Mouse (Mus musculus): ENCODE data around the gene Qtrt1. TPM values are rescaled to one million over a fixed set of nuclear protein-coding genes. Genes with fewer than 3 reads are reported as not detected.
A peak's percentile ranks its signal among the peaks of the same experiment; 100 is the strongest.

Gene Qtrt1
- polyA plus RNA-seq, 1 experiment from 2014 or later: 47.6 TPM

DNA sequence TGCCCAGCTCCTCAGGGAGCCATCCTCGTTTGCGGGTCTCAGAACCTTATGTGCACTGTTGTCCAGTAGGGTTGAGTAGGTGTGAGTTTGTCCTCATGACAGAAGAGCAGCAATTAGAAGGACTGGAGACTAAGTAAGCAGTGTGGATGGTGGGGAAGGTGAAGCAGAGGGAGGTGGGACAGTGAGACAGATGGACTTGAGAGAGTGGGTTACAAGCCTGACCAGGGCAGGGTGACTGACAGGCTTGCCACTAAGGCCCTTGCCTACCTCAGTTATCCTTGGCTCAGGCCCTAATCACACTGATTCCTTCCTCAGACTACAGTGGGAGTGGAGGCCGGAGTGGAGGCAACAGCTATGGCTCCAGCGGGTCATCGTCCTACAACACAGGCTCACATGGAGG, 7.9 kb upstream of the Qtrt1 start:
- Histone ChIP-seq H3K9ac (replicated peaks; ENCODE audit: low read length) (no peak overlapping the region), H3K9me3 (replicated peaks; ENCODE audit: control insufficient read depth, low read length) (no peaks in the 10 kb centered on the region), H3K4me2 (ENCODE audit: low read depth, low read length) (no peak overlapping the region), H3K36me3 (replicated peaks; ENCODE audit: control insufficient read depth, insufficient read depth, low read depth, low read length) (peaks cover 38% of the 10 kb centered on the region), H3K4me1 (ENCODE audit: control insufficient read depth, insufficient read depth, low read length) (no peaks in the 10 kb centered on the region), H3K4me3 (ENCODE audit: low read depth, low read length) (no peak overlapping the region), H3K27ac (replicated peaks; ENCODE audit: low read depth, low read length) (no peak overlapping the region), H3K27me3 (ENCODE audit: control insufficient read depth, insufficient read depth, low read length) (no peaks in the 10 kb centered on the region)
- DNase-seq (ENCODE audit: low spot score) (no peak), ATAC-seq (replicated peaks; ENCODE audit: insufficient number of reproducible peaks, low FRiP score, low TSS enrichment, low read depth) (no peak)
- WGBS: 95% methylated on average over 5 of the region's 5 CpGs

DNA sequence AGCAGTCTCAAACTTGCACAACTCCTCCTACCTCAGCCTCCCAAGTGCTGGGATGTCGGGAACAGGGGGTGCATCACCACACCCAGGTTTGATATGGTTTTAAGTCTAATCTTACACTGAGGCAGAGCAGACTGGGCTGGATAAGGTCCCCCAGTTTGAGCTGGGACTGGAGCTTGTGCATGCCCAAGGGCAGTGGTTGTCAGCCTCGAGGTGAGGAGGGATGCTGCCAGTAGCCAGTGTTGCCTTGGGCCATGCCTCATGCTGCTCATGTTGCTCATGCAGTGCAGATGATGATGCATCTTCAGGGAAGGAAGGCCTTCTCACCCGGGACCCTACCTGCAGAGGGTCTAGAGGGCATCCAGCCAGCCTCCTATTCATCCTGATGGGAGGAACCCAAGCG, 6.1 kb upstream of the Qtrt1 start:
- Histone ChIP-seq H3K9me3 (replicated peaks; ENCODE audit: control insufficient read depth, low read length) (no peaks in the 10 kb centered on the region), H3K27me3 (ENCODE audit: control insufficient read depth, insufficient read depth, low read length) (no peaks in the 10 kb centered on the region), H3K9ac (replicated peaks; ENCODE audit: low read length) (no peak overlapping the region), H3K27ac (replicated peaks; ENCODE audit: low read depth, low read length) (no peak overlapping the region), H3K4me1 (ENCODE audit: control insufficient read depth, insufficient read depth, low read length) (no peaks in the 10 kb centered on the region), H3K36me3 (replicated peaks; ENCODE audit: control insufficient read depth, insufficient read depth, low read depth, low read length) (peaks cover 29% of the 10 kb centered on the region), H3K4me3 (ENCODE audit: low read depth, low read length) (no peak overlapping the region), H3K4me2 (ENCODE audit: low read depth, low read length) (no peak overlapping the region)
- 74% methylated on average over 4 of the region's 4 CpGs for whole genome bisulfite sequencing
- DNase-seq (ENCODE audit: low spot score): no peak
- no peak for ATAC-seq (replicated peaks; ENCODE audit: insufficient number of reproducible peaks, low FRiP score, low TSS enrichment, low read depth)

- no peak overlapping the region for H3K9ac ChIP-seq (replicated peaks; ENCODE audit: low read length)
- 14% methylated on average over 4 of the region's 4 CpGs for WGBS
- no peaks in the 10 kb centered on the region for H3K27me3 ChIP-seq (ENCODE audit: control insufficient read depth, insufficient read depth, low read length)
- no peak overlapping the region for H3K27ac ChIP-seq (replicated peaks; ENCODE audit: low read depth, low read length)
- no peak overlapping the region for H3K4me3 ChIP-seq (ENCODE audit: low read depth, low read length)
- no peak overlapping the region for H3K4me2 ChIP-seq (ENCODE audit: low read depth, low read length)
- H3K4me1 ChIP-seq (ENCODE audit: control insufficient read depth, insufficient read depth, low read length): no peaks in the 10 kb centered on the region
- DNase-seq (ENCODE audit: low spot score) (peak; percentile 47), ATAC-seq (replicated peaks; ENCODE audit: insufficient number of reproducible peaks, low FRiP score, low TSS enrichment, low read depth) (no peak)
- H3K9me3 ChIP-seq (replicated peaks; ENCODE audit: control insufficient read depth, low read length): no peaks in the 10 kb centered on the region
- H3K36me3 ChIP-seq (replicated peaks; ENCODE audit: control insufficient read depth, insufficient read depth, low read depth, low read length): peaks cover 20% of the 10 kb centered on the region
Observed at GRCm38 (mm10) chr9:21407951-21408350, 3.7 kb upstream of the Qtrt1 start.

- Histone ChIP-seq H3K36me3 (replicated peaks; ENCODE audit: control insufficient read depth, insufficient read depth, low read depth, low read length) (peaks cover 18% of the 10 kb centered on the region), H3K9me3 (replicated peaks; ENCODE audit: control insufficient read depth, low read length) (no peaks in the 10 kb centered on the region), H3K9ac (replicated peaks; ENCODE audit: low read length) (no peak overlapping the region), H3K4me3 (ENCODE audit: low read depth, low read length) (no peak overlapping the region), H3K4me2 (ENCODE audit: low read depth, low read length) (no peak overlapping the region), H3K27ac (replicated peaks; ENCODE audit: low read depth, low read length) (no peak overlapping the region), H3K27me3 (ENCODE audit: control insufficient read depth, insufficient read depth, low read length) (no peaks in the 10 kb centered on the region), H3K4me1 (ENCODE audit: control insufficient read depth, insufficient read depth, low read length) (no peaks in the 10 kb centered on the region)
- no peak for DNase-seq (ENCODE audit: low spot score)
- WGBS: 78% methylated on average over 7 of the region's 7 CpGs
- no peak for ATAC-seq (replicated peaks; ENCODE audit: insufficient number of reproducible peaks, low FRiP score, low TSS enrichment, low read depth)
Observed at GRCm38 (mm10) chr9:21408624-21409023, 3.0 kb upstream of the Qtrt1 start.

GRCm38 (mm10) chr9:21409592-21410317, 1.9 kb upstream of the Qtrt1 start:
- H3K36me3 ChIP-seq (replicated peaks; ENCODE audit: control insufficient read depth, insufficient read depth, low read depth, low read length): peaks cover 13% of the 10 kb centered on the region
- H3K9ac ChIP-seq (replicated peaks; ENCODE audit: low read length): no peak overlapping the region
- no peaks in the 10 kb centered on the region for H3K9me3 ChIP-seq (replicated peaks; ENCODE audit: control insufficient read depth, low read length)
- WGBS: 36% methylated on average over 9 of the region's 9 CpGs
- no peaks in the 10 kb centered on the region for H3K27me3 ChIP-seq (ENCODE audit: control insufficient read depth, insufficient read depth, low read length)
- no peak overlapping the region for H3K4me2 ChIP-seq (ENCODE audit: low read depth, low read length)
- no peak overlapping the region for H3K4me3 ChIP-seq (ENCODE audit: low read depth, low read length)
- ATAC-seq (replicated peaks; ENCODE audit: insufficient number of reproducible peaks, low FRiP score, low TSS enrichment, low read depth): no peak
- peak; percentile 83 for DNase-seq (ENCODE audit: low spot score)
- no peak overlapping the region for H3K27ac ChIP-seq (replicated peaks; ENCODE audit: low read depth, low read length)
- no peaks in the 10 kb centered on the region for H3K4me1 ChIP-seq (ENCODE audit: control insufficient read depth, insufficient read depth, low read length)

DNA sequence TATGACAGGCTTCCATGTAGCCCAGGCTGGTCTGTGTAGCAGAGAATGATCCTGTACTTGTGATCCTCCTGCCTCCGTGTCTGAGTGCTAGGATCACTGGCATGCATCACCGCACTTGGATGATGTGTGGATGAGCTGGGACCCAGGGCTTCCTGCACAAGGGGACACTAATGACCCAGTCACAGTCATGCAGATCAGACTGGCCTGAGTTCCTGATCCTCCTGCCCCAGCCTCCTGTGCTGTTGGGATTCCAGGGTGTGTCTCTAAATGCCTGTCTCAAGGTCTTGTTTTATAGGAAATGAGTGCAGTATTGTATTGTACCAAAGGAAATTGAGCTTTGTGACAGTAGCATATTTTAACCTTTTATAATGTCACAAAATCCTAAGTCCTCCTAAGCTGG, 6.2 kb downstream of the Qtrt1 start:
- H3K4me2 ChIP-seq (ENCODE audit: low read depth, low read length): no peak overlapping the region
- WGBS: 93% methylated on average over 2 of the region's 2 CpGs

DNA sequence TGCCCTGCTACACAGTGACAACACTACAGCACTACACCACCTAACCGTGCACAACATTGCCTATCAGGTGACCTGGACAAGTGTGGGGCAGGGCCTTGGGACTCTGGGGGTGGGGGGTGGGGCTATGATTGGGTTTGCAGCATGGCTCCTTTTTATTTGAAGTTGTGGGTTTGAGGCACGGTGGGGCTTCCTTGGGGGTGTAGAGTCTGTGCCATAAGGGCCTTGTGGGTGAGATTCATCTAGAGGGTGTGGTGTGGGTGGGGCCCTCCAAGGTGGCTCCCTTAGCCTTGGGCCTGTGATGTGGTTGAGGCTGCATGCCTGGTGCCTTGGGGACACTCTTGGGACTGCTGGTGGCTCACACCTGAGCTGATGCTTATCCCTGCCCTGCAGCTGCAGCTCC, 8.0 kb downstream of the Qtrt1 start:
- peaks cover 4% of the 10 kb centered on the region; the same call in 1 of the 2 replicates for H3K36me3 ChIP-seq (replicated peaks; ENCODE audit: control insufficient read depth, insufficient read depth, low read depth, low read length)
- no peak overlapping the region for H3K27ac ChIP-seq (replicated peaks; ENCODE audit: low read depth, low read length)
- H3K27me3 ChIP-seq (ENCODE audit: control insufficient read depth, insufficient read depth, low read length): no peaks in the 10 kb centered on the region
- no peak overlapping the region for H3K9ac ChIP-seq (replicated peaks; ENCODE audit: low read length)
- H3K4me1 ChIP-seq (ENCODE audit: control insufficient read depth, insufficient read depth, low read length): no peaks in the 10 kb centered on the region
- H3K4me2 ChIP-seq (ENCODE audit: low read depth, low read length): no peak overlapping the region
- ATAC-seq (replicated peaks; ENCODE audit: insufficient number of reproducible peaks, low FRiP score, low TSS enrichment, low read depth): no peak
- no peaks in the 10 kb centered on the region for H3K9me3 ChIP-seq (replicated peaks; ENCODE audit: control insufficient read depth, low read length)
- 88% methylated on average over 2 of the region's 2 CpGs for whole genome bisulfite sequencing
- DNase-seq (ENCODE audit: low spot score): no peak
- no peak overlapping the region for H3K4me3 ChIP-seq (ENCODE audit: low read depth, low read length)

More for the DNA sequence above, 6.2 kb downstream of the Qtrt1 start:
- DNase-seq (ENCODE audit: low spot score) (no peak), ATAC-seq (replicated peaks; ENCODE audit: insufficient number of reproducible peaks, low FRiP score, low TSS enrichment, low read depth) (no peak)
- no peak overlapping the region for H3K9ac ChIP-seq (replicated peaks; ENCODE audit: low read length)
- H3K27ac ChIP-seq (replicated peaks; ENCODE audit: low read depth, low read length): no peak overlapping the region
- no peaks in the 10 kb centered on the region for H3K27me3 ChIP-seq (ENCODE audit: control insufficient read depth, insufficient read depth, low read length)
- no peaks in the 10 kb centered on the region for H3K4me1 ChIP-seq (ENCODE audit: control insufficient read depth, insufficient read depth, low read length)
- peaks cover 4% of the 10 kb centered on the region; the same call in 1 of the 2 replicates for H3K36me3 ChIP-seq (replicated peaks; ENCODE audit: control insufficient read depth, insufficient read depth, low read depth, low read length)
- H3K9me3 ChIP-seq (replicated peaks; ENCODE audit: control insufficient read depth, low read length): no peaks in the 10 kb centered on the region
- H3K4me3 ChIP-seq (ENCODE audit: low read depth, low read length): no peak overlapping the region

- peak; percentile 99 for DNase-seq (ENCODE audit: low spot score)
- no peaks in the 10 kb centered on the region for H3K27me3 ChIP-seq (ENCODE audit: control insufficient read depth, insufficient read depth, low read length)
- peak within 1 kb of the TSS; percentile 94 for H3K4me3 ChIP-seq (ENCODE audit: low read depth, low read length)
- H3K4me1 ChIP-seq (ENCODE audit: control insufficient read depth, insufficient read depth, low read length): peaks cover 4% of the 10 kb centered on the region; the same call in 1 of the 2 replicates
- WGBS: under 1% methylated on average over 82 of the region's 82 CpGs
- H3K9me3 ChIP-seq (replicated peaks; ENCODE audit: control insufficient read depth, low read length): no peaks in the 10 kb centered on the region
- peak within 1 kb of the TSS; percentile 74 for H3K4me2 ChIP-seq (ENCODE audit: low read depth, low read length)
- H3K36me3 ChIP-seq (replicated peaks; ENCODE audit: control insufficient read depth, insufficient read depth, low read depth, low read length): no peaks in the 10 kb centered on the region
- ATAC-seq (replicated peaks; ENCODE audit: insufficient number of reproducible peaks, low FRiP score, low TSS enrichment, low read depth): peak; percentile 98
- peak within 1 kb of the TSS; percentile 57 for H3K27ac ChIP-seq (replicated peaks; ENCODE audit: low read depth, low read length)
- H3K9ac ChIP-seq (replicated peaks; ENCODE audit: low read length): peak within 1 kb of the TSS; percentile 81
Observed at GRCm38 (mm10) chr9:21424631-21425555, 13.3 kb downstream of the Qtrt1 start, which contains the start of gene Dnm2. Dnm2 (plus strand) TSS chr9:21424908.
